Mouse (Mus musculus) forebrain, embryonic 13.5 days (tissue): ENCODE measurements around the gene Asb5. TPM values are rescaled to one million over a fixed set of nuclear protein-coding genes. Genes with fewer than 3 reads are reported as not detected.
A peak's percentile ranks its signal among the peaks of the same experiment; 100 is the strongest.

Source experiments
- ATAC-seq: fragments of 200-750 bp; cut with Nextera tagmentation; 2 replicates; pipeline ENCODE4 v1.8.0; 2017
- H3K27ac ChIP-seq: fragments of 300-500 bp; sonication (generic); 2 replicates; pipeline ENCODE4 v1.5.1; 2015; ENCODE audit warnings: inconsistent platforms, mild to moderate bottlenecking, moderate library complexity
- H3K27me3 ChIP-seq: fragments of 300-500 bp; sonication (generic); 2 replicates; pipeline ENCODE4 v1.6.1; 2015; ENCODE audit warnings: mild to moderate bottlenecking, inconsistent platforms
- H3K36me3 ChIP-seq: fragments of 300-500 bp; sonication (generic); 2 replicates; pipeline ENCODE4 v1.6.1; 2015; ENCODE audit warnings: mild to moderate bottlenecking, inconsistent platforms; ENCODE audit not compliant: poor library complexity, severe bottlenecking
- H3K4me1 ChIP-seq: fragments of 300-500 bp; sonication (generic); 2 replicates; pipeline ENCODE4 v1.6.1; 2015; ENCODE audit warnings: inconsistent platforms
- H3K4me2 ChIP-seq: fragments of 300-500 bp; sonication (generic); 2 replicates; pipeline ENCODE4 v1.6.1; 2015; ENCODE audit warnings: inconsistent platforms, mild to moderate bottlenecking, moderate library complexity
- H3K4me3 ChIP-seq: fragments of 300-500 bp; sonication (generic); 2 replicates; pipeline ENCODE4 v1.5.1; 2015; ENCODE audit warnings: mild to moderate bottlenecking, inconsistent platforms
- H3K9ac ChIP-seq: fragments of 300-500 bp; sonication (generic); 2 replicates; pipeline ENCODE4 v1.6.1; 2015; ENCODE audit warnings: mild to moderate bottlenecking, inconsistent platforms
- H3K9me3 ChIP-seq: fragments of 300-500 bp; sonication (generic); replicated peaks from 2 replicates; pipeline ENCODE4 v1.6.1; 2016; ENCODE audit warnings: inconsistent platforms
- WGBS: fragments of 180-500 bp; shearing (Covaris S2); methylation state at CpG from one replicate; pipeline ENCODE4 v1.1.7; 2015; 5-methylcytosine and 5-hydroxymethylcytosine counted together
- polyA plus RNA-seq: library from polyadenylated mRNA; unstranded; fragments of >200 nt; fragmentation: Nextera tagmentation; extraction: Ambion mirVana; gene quantifications from 2 replicates; pipeline ENCODE4 v1.2.1, GENCODE M21; 2015

The Asb5 gene
- polyA plus RNA-seq: 6.0 and 6.9 TPM in 2 replicates

DNA sequence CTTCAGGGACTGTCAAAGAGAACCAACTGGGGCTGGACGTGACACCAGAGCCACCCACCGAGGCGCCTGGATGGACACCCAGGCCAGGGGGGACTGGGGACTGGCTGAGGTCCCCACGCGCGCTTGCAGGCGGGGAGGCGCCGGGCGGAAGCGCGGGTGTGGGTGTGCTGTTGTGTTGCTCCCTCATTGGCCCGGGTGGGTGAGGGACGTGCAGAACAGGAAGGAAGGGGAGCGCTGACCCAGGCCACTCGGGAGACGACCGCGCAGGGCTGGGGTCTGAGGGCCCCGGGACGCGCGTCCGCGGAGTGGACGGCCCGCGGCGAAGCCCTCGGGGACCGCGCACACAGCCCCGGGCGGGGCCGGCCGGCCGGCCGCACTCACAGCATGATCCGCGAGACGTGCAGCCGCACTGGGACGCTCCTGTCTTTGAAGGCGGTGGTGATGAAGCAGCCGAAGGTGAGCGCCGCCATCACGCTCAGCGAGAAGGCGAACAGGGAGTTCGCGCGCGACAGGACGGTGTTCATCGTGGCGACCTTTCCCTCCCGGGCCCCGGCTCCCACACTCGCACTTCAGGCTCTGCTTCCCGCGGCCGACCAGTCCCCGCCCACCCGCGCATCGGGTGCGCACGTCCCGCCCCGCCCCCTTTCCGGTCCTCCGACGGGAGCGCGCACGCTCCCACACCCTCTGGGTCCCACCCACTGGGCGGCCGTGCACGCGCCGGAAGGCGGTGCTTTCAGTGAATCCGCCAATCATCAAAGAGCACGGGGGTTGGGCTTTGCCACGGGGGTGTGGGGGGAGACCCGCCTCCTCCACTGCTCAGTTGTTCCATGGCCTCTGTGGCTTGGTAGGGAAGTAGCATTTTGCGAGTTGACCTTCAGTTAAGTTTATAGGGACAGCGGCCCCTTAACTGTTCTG, at the start of gene Asb5, which contains the start of gene Spcs3:
Asb5 (plus strand) TSS at position 199 of the 915 bp plus-strand sequence.
Spcs3 (minus strand) TSS at position 617 of the 915 bp plus-strand sequence.
- Histone ChIP-seq H3K36me3 (no peaks in the 10 kb centered on the region), H3K27ac (peak within 1 kb of the TSS; percentile 80), H3K27me3 (no peaks in the 10 kb centered on the region), H3K4me1 (peaks cover 15% of the 10 kb centered on the region), H3K9me3 (no peaks in the 10 kb centered on the region), H3K9ac (peak within 1 kb of the TSS; percentile 84), H3K4me3 (peak within 1 kb of the TSS; percentile 93), H3K4me2 (peak within 1 kb of the TSS; percentile 70)
- peak; percentile 95 for ATAC-seq
- WGBS: under 1% methylated on average over 63 of the region's 89 CpGs

DNA sequence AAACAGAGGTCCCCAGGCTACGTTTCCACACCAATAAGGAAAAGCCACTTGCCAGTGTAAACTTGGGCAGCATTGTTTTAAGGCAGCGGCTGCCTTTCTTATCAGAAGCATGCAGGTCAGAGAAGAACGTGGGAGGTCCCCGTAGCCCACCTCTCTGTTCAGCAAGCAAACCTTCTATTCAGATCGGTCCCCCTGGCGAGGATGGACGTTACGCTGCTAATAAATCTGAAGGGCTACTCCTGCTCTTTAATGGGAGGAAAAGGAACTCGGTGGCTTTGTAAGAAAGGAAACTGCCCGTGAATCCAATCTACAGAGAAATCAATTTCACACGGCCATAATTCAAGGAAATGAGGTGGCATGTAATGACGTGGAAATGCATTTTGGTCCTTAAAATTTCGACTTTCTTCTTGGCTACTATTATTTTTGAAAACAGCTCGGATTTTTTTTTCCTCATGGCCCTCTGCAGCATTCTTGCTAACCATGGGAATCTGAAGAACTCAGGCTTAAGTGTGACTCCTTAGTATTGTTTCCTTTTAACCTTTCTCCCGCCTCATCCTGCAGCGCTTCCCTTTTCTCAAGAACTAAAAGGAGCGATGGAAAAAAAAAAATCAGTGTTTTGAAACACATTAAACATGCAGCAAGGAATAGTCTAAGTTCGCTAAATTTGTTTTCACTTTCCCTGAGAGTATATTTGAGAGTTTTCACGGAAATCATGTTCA, 42.7 kb upstream of the Asb5 start:
- H3K27ac ChIP-seq: no peak overlapping the region
- H3K4me1 ChIP-seq: no peaks in the 10 kb centered on the region
- no peaks in the 10 kb centered on the region for H3K9me3 ChIP-seq
- no peak overlapping the region for H3K9ac ChIP-seq
- H3K27me3 ChIP-seq: 0 out of 2 replicates have a peak, but pooled peaks cover 3% of the 10 kb centered on the region
- no peaks in the 10 kb centered on the region for H3K36me3 ChIP-seq
- no peak for ATAC-seq
- H3K4me3 ChIP-seq: no peak overlapping the region
- WGBS: 37% methylated on average over 19 of the region's 19 CpGs
- H3K4me2 ChIP-seq: peak overlapping the region; percentile 5; the same call in 1 of the 2 replicates

DNA sequence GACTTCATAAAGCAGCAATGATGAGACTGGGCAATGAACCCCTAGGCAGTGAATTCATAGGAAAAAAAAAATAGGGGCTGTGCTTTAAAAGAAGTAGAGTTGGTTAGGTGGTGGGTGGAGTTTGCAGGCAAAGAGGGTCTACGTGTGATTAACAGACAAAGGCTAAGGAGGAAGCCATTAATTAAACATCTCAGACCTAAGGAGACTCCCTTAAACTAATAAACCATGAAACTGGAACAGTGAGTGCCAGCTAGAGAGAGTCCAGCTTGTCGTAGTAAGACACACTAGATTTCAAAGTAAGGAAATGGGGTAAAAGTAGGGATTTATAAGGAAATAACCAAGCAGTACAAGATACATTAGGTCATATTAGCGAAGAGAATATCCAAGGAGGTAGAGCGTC, 40.9 kb upstream of the Asb5 start:
- 69% methylated on average over 4 of the region's 4 CpGs for WGBS
- H3K27me3 ChIP-seq: 0 out of 2 replicates have a peak, but pooled peaks cover 6% of the 10 kb centered on the region
- ATAC-seq: no peak

DNA sequence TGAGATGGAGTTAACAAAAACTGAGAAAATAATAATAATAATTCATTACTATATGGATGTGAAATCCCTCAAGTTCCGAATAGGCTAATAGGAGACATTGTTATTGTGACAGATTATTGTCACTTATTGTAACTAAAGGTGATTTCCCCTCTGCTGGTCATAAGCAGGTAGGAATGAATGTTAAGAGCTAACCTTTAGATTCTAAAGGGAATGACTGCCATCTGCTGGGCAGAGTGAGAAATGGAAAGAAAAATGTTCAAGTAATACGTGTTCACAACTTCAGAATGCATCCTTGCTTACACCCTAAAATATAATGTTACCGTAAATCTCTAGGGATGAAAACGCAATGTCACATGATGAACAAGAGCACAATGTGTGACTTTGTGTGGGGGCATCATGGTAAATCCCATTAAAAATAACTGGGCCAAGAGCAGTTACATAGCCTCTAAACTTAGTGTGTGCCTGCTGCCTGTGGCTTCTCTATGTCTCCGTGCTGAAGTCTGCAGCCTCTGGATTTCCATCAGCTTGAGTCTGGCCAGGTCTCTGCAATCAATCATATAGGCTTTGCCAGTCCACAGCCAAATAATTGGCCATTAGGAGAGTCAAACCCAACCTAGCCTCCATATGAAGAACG, 38.2 kb upstream of the Asb5 start:
- H3K27ac ChIP-seq: no peak overlapping the region
- H3K27me3 ChIP-seq: 0 out of 2 replicates have a peak, but pooled peaks cover 6% of the 10 kb centered on the region
- no peaks in the 10 kb centered on the region for H3K4me1 ChIP-seq
- WGBS: 27% methylated on average over 6 of the region's 6 CpGs
- no peak overlapping the region for H3K9ac ChIP-seq
- H3K36me3 ChIP-seq: no peaks in the 10 kb centered on the region
- no peak overlapping the region for H3K4me2 ChIP-seq
- H3K4me3 ChIP-seq: no peak overlapping the region
- peak; percentile 72 for ATAC-seq
- no peaks in the 10 kb centered on the region for H3K9me3 ChIP-seq

More for the DNA sequence above, 40.9 kb upstream of the Asb5 start:
- H3K9me3 ChIP-seq: no peaks in the 10 kb centered on the region
- H3K9ac ChIP-seq: no peak overlapping the region
- no peaks in the 10 kb centered on the region for H3K4me1 ChIP-seq
- H3K36me3 ChIP-seq: no peaks in the 10 kb centered on the region
- no peak overlapping the region for H3K27ac ChIP-seq
- no peak overlapping the region for H3K4me2 ChIP-seq
- H3K4me3 ChIP-seq: no peak overlapping the region

DNA sequence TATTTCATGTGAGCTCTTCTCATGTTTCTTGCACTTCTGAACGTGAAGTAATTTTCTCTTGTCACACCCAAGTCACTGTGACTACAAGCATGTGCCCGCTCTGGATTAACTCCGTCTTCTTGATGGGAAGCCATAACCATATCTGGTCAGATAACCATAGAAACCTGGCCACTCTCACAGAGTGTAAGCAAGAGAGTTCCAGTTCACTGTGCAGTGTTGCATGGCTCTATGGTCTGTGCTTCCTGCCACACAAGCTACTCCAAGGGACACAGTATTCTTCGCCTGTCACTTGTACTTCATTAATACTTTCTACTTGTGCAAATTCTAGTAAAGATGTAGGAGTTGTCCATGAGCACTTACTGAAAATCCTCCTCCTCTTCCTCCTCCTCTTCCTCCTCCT, 37.4 kb upstream of the Asb5 start:
- H3K4me3 ChIP-seq: no peak overlapping the region
- no peaks in the 10 kb centered on the region for H3K4me1 ChIP-seq
- WGBS: 85% methylated on average over 4 of the region's 4 CpGs
- 0 out of 2 replicates have a peak, but pooled peaks cover 6% of the 10 kb centered on the region for H3K27me3 ChIP-seq
- H3K4me2 ChIP-seq: no peak overlapping the region
- H3K36me3 ChIP-seq: no peaks in the 10 kb centered on the region
- H3K27ac ChIP-seq: no peak overlapping the region
- H3K9me3 ChIP-seq: no peaks in the 10 kb centered on the region
- no peak for ATAC-seq
- H3K9ac ChIP-seq: no peak overlapping the region

DNA sequence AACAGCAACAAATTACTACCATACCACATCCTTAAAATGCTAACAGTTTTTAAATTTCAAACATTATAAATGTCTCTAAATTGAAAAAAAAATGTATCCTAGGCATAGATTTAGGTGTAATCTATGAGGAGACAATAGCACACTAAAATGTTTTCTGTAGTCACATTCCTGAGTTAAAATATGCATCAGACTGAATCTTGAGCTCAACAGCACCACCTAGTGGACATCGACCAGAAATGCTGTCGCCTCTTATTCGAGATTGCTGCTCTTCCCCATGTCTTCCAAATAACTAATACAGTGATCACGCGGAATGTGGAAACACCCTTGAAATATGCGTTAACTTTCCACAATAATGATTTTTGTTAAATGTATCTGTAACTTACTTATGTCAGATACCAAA, 36.3 kb upstream of the Asb5 start:
- Histone ChIP-seq H3K9me3 (no peaks in the 10 kb centered on the region), H3K27ac (no peak overlapping the region), H3K4me1 (no peaks in the 10 kb centered on the region), H3K4me2 (no peak overlapping the region), H3K27me3 (0 out of 2 replicates have a peak, but pooled peaks cover 6% of the 10 kb centered on the region), H3K4me3 (no peak overlapping the region), H3K36me3 (no peaks in the 10 kb centered on the region), H3K9ac (no peak overlapping the region)
- 13% methylated on average over 6 of the region's 6 CpGs for WGBS
- peak; percentile 36; the same call in 1 of the 2 replicates for ATAC-seq

DNA sequence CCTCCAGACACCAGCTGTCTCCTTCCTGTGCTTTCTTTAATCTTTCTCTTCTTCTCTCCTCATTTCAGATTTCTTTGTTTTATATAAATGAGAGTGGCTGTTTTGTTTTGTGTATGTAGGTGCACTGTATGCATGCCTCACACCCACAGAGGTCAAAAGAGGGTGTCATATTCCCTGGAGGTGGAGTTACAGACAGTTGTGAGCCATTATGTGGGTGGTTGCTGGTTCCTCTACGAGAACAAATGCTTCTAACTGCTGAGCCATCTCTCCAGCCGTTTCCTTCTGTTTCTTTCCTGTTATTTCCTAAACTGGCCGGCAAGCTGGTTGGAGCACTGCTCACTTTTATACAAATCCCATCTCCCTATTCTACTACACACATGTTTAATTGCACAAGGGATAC, 35.5 kb upstream of the Asb5 start:
- Histone ChIP-seq H3K9ac (no peak overlapping the region), H3K9me3 (no peaks in the 10 kb centered on the region), H3K27me3 (0 out of 2 replicates have a peak, but pooled peaks cover 6% of the 10 kb centered on the region), H3K27ac (no peak overlapping the region), H3K36me3 (no peaks in the 10 kb centered on the region), H3K4me3 (no peak overlapping the region), H3K4me2 (no peak overlapping the region), H3K4me1 (no peaks in the 10 kb centered on the region)
- ATAC-seq: no peak
- WGBS: 69% methylated on average over 3 of the region's 3 CpGs

DNA sequence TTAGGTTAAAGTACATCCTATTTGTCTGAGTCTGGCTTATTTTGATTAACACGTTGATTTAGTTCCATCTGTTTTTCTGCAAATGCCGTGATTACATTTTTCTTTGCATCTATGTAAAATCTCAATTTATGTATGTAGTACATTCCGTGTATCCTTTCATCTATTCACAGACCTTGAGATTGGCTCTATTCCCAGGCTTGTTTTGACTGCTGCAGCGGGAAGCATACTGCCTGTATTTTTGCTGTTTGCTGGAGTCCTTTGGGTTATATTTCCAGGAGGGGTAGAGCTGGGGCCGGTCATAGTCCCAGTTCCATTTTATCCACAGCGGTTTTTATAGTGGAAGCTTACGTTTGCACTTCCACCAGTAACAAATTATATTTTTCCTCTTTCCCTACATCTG, 26.3 kb upstream of the Asb5 start:
- no peak overlapping the region for H3K4me2 ChIP-seq
- ATAC-seq: peak; percentile 52; the same call in 1 of the 2 replicates
- WGBS: 55% methylated on average over 7 of the region's 7 CpGs
- H3K4me3 ChIP-seq: no peak overlapping the region
- H3K4me1 ChIP-seq: no peaks in the 10 kb centered on the region; the same call in 1 of the 2 replicates
- H3K36me3 ChIP-seq: no peaks in the 10 kb centered on the region
- H3K9me3 ChIP-seq: no peaks in the 10 kb centered on the region
- H3K27ac ChIP-seq: no peak overlapping the region
- no peak overlapping the region for H3K9ac ChIP-seq
- H3K27me3 ChIP-seq: no peaks in the 10 kb centered on the region

DNA sequence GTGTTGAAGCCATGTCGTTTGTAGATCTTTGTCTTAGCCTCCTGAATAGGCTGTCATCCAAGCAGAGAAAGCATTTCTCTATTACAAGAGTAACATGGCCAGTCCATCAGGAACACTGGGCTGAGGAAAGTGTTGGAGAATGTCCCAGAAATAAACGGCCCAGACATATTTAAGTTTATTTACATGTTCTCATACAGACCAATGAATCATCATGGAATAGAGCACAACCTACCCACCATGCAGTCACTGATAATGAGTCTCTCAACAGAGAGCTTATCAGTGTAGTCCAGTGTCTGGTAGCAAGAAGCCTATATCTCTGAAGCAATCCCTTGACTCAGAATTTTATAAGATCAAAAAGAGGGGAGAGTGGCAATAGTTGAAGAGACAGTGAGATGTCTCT, 24.3 kb upstream of the Asb5 start:
- ATAC-seq: no peak
- H3K4me3 ChIP-seq: no peak overlapping the region
- no peaks in the 10 kb centered on the region for H3K9me3 ChIP-seq
- H3K27ac ChIP-seq: no peak overlapping the region
- no peaks in the 10 kb centered on the region for H3K36me3 ChIP-seq
- no peak overlapping the region for H3K9ac ChIP-seq
- 69% methylated on average over 2 of the region's 2 CpGs for WGBS
- no peaks in the 10 kb centered on the region for H3K27me3 ChIP-seq
- H3K4me1 ChIP-seq: peaks cover 6% of the 10 kb centered on the region; the same call in 1 of the 2 replicates
- H3K4me2 ChIP-seq: no peak overlapping the region

DNA sequence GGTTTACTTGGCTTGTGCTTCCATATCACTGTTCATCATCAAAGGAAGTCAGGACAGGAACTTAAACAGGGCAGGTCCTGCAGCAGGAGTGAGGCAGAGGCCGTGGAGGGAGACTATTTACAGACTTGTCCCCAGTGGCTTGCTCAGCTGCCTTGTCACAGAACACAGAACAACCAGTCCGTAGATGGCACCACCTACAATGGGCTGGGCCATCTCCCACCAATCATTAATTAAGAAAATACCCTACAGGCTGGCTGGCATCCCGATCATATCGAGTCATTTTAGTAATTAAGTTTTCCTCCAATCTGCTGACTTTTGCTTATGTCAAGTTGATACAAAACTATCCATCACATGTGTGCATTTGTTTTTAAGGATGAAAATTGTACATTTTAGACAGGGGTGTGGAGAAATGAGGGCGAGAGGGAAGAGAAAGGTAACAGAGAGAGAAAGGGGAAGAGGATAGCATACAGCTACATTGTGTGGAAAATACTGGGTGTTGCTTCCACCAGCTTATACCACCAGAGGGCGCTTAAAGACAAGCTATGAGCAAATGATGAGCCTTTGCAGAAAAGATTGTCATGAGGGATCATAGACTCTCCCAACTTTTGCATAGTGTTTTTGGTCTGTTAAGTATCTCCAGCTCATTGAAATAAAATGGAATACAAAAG, 21.8 kb upstream of the Asb5 start:
- peaks cover 6% of the 10 kb centered on the region; the same call in 1 of the 2 replicates for H3K4me1 ChIP-seq
- no peak overlapping the region for H3K4me2 ChIP-seq
- no peaks in the 10 kb centered on the region for H3K27me3 ChIP-seq
- H3K9ac ChIP-seq: no peak overlapping the region
- H3K27ac ChIP-seq: no peak overlapping the region
- no peak overlapping the region for H3K4me3 ChIP-seq
- no peaks in the 10 kb centered on the region for H3K36me3 ChIP-seq
- WGBS: 33% methylated on average over 6 of the region's 6 CpGs
- ATAC-seq: peak; percentile 67
- H3K9me3 ChIP-seq: no peaks in the 10 kb centered on the region

DNA sequence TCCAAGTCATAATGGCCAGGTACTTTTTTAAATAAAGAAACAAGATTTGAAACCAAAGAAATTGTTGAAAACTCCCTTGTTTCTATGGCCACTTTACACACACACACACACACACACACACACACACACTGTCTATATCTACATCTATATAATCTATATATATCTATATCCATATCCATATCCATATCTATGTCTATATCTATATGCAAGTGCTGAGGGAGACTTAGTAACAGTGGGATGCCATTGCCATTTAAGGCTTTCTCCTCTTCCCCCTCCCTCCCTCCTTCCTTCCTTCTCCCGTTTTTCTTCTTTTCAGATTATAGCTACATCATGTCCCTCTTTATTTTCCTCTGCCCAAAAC, 21.3 kb upstream of the Asb5 start:
- Histone ChIP-seq H3K27me3 (no peaks in the 10 kb centered on the region), H3K4me1 (peaks cover 6% of the 10 kb centered on the region; the same call in 1 of the 2 replicates), H3K9me3 (no peaks in the 10 kb centered on the region), H3K9ac (no peak overlapping the region), H3K4me3 (no peak overlapping the region), H3K27ac (no peak overlapping the region), H3K36me3 (no peaks in the 10 kb centered on the region), H3K4me2 (no peak overlapping the region; the same call in 1 of the 2 replicates)
- peak; percentile 42; the same call in 1 of the 2 replicates for ATAC-seq
- 19% methylated on average over 1 of the region's 1 CpGs for WGBS
